In the genomic region with DNA sequence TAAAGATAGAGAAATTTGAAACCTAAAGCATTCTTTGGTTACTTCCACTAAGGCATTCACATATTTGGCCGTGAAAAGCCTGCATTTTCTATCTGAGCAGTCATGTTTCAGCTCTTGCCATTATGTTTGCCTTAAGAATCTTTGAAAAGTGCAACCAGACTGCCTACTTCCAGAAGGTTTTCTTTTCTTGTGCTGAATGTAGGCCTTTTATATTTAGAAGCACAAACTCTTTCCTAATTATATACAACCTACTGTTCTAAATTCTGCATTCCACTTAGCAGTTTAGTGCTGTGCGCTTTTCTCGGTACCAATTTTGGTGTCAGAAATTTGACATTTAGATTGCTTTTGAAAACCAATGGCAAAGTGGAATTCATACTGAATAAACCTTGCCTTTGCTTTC, we compare ENCODE assay signal across 32 mouse cellular contexts.
DNase-seq lines count a peak whose midpoint lies in the region; ATAC-seq and TF ChIP-seq lines count a peak whose summit lies in the region.
"Had no signal": no experiment of that assay in that cellular context is flagged by ENCODE, and none has a peak within 500 bp of the region (broad histone marks: within the 10 kb centered on the region; RNA-seq: fewer than 3 reads in every experiment).

No protein-coding gene starts in this region.

- H3K4me2 ChIP-seq in forebrain, embryonic 14.5 days (ENCODE audit: low read length): no peak overlapping the region
- H3K4me2 ChIP-seq in forebrain, embryonic 11.5 days (ENCODE audit: low read depth, low read length, severe bottlenecking): no peak overlapping the region
- H3K4me2 ChIP-seq: embryonic facial prominence, embryonic 15.5 days; heart, embryonic 13.5 days; kidney, embryonic 15.5 days; liver, embryonic 12.5 days; midbrain, embryonic 11.5 days had no signal

- WGBS in forebrain, embryonic 14.5 days: 63% methylated on average over 3 of the region's 3 CpGs
- WGBS in forebrain, embryonic 11.5 days: 81% methylated on average over 3 of the region's 3 CpGs

- no peaks in the 10 kb centered on the region for H3K27me3 ChIP-seq in forebrain, embryonic 14.5 days (replicated peaks; ENCODE audit: control insufficient read depth, insufficient read depth, low read length)
- no peaks in the 10 kb centered on the region for H3K27me3 ChIP-seq in forebrain, embryonic 11.5 days (ENCODE audit: control insufficient read depth, insufficient read depth, low read length)
- H3K27me3 ChIP-seq: CH12.LX; embryonic facial prominence, embryonic 15.5 days; heart, embryonic 13.5 days; kidney, embryonic 15.5 days; liver, embryonic 12.5 days had no signal

- no peaks in the 10 kb centered on the region for H3K9me3 ChIP-seq in forebrain, embryonic 14.5 days (replicated peaks; ENCODE audit: control insufficient read depth, low read length)
- no peaks in the 10 kb centered on the region for H3K9me3 ChIP-seq in forebrain, embryonic 11.5 days (ENCODE audit: control insufficient read depth, low read length)
- H3K9me3 ChIP-seq: embryonic facial prominence, embryonic 10.5 days; embryonic facial prominence, embryonic 15.5 days; heart, embryonic 13.5 days; hindbrain, embryonic 10.5 days; kidney, embryonic 15.5 days; liver, embryonic 12.5 days had no signal

- peak; percentile 24 for DNase-seq in forebrain, embryonic 14.5 days (ENCODE audit: low spot score)
- no peak for DNase-seq in forebrain, embryonic 11.5 days (ENCODE audit: low spot score)
- DNase-seq in layer of hippocampus, adult 9-11 months: peak; percentile 11
- no peak for DNase-seq in layer of hippocampus, adult 2 months (ENCODE audit: low spot score in 2 of 2)
- DNase-seq in brain, adult 2 months (ENCODE audit: low read depth, low spot score): peak; percentile 81
- peak; percentile 10 to 61 for DNase-seq in left cerebral cortex, postnatal 14 days (ENCODE audit: low spot score in 2 of 2)
- DNase-seq in adrenal gland, postnatal 36 days: no peak
- DNase-seq in cerebellum, adult 8-10 months: no peak
- DNase-seq: adrenal gland, adult 2 months; cerebellum, adult 18-20 months; cerebellum, postnatal 14 days; heart, adult 2 months; heart, postnatal 10 days; kidney, adult 18-20 months; kidney, postnatal 25 days; liver, postnatal 0 days; lung, postnatal 36 days; spleen, adult 18-20 months; thymus, adult 2 months; thymus, postnatal 36 days had no signal

- H3K4me1 ChIP-seq in forebrain, embryonic 14.5 days (ENCODE audit: control insufficient read depth, insufficient read depth, low read length): no peaks in the 10 kb centered on the region
- H3K4me1 ChIP-seq in forebrain, embryonic 11.5 days (replicated peaks; ENCODE audit: control insufficient read depth, insufficient read depth, low read length): no peaks in the 10 kb centered on the region
- H3K4me1 ChIP-seq: embryonic facial prominence, embryonic 10.5 days; embryonic facial prominence, embryonic 15.5 days; heart, embryonic 13.5 days; hindbrain, embryonic 10.5 days; kidney, embryonic 15.5 days; liver, embryonic 12.5 days had no signal

- H3K36me3 ChIP-seq in forebrain, embryonic 14.5 days (ENCODE audit: control insufficient read depth, insufficient read depth, low read length): no peaks in the 10 kb centered on the region
- no peaks in the 10 kb centered on the region for H3K36me3 ChIP-seq in forebrain, embryonic 11.5 days (ENCODE audit: control insufficient read depth, insufficient read depth, low read length)
- H3K36me3 ChIP-seq: embryonic facial prominence, embryonic 10.5 days; embryonic facial prominence, embryonic 15.5 days; heart, embryonic 13.5 days; hindbrain, embryonic 10.5 days; kidney, embryonic 15.5 days; liver, embryonic 12.5 days had no signal

- H3K4me3 ChIP-seq in forebrain, embryonic 14.5 days (ENCODE audit: low read depth, low read length): no peak overlapping the region
- no peak overlapping the region for H3K4me3 ChIP-seq in forebrain, embryonic 11.5 days (ENCODE audit: low read depth, low read length)
- no peak overlapping the region for H3K4me3 ChIP-seq in layer of hippocampus, adult 2 months
- H3K4me3 ChIP-seq: embryonic facial prominence, embryonic 10.5 days; embryonic facial prominence, embryonic 15.5 days; heart, adult 2 months; heart, embryonic 13.5 days; hindbrain, embryonic 10.5 days; kidney, embryonic 15.5 days; liver, embryonic 12.5 days had no signal

- H3K9ac ChIP-seq in forebrain, embryonic 14.5 days (ENCODE audit: low read length): no peak overlapping the region
- H3K9ac ChIP-seq in forebrain, embryonic 11.5 days (ENCODE audit: low read length): no peak overlapping the region
- H3K9ac ChIP-seq: embryonic facial prominence, embryonic 15.5 days; heart, embryonic 13.5 days; kidney, embryonic 15.5 days; liver, embryonic 12.5 days; liver, postnatal 0 days had no signal

- no peak overlapping the region for H3K27ac ChIP-seq in forebrain, embryonic 14.5 days (ENCODE audit: low read depth, low read length)
- no peak overlapping the region for H3K27ac ChIP-seq in forebrain, embryonic 11.5 days (ENCODE audit: low read depth, low read length)
- H3K27ac ChIP-seq in layer of hippocampus, adult 2 months: no peak overlapping the region
- H3K27ac ChIP-seq: embryonic facial prominence, embryonic 10.5 days; embryonic facial prominence, embryonic 15.5 days; heart, adult 2 months; heart, embryonic 13.5 days; hindbrain, embryonic 10.5 days; kidney, embryonic 15.5 days; liver, embryonic 12.5 days; stomach, postnatal 0 days had no signal

- TF ChIP-seq CTCF in layer of hippocampus, adult 2 months (conservative IDR thresholded peaks at IDR 0.05): no peak

- no peak for ATAC-seq in forebrain, embryonic 14.5 days
- ATAC-seq in forebrain, embryonic 11.5 days (replicated peaks; ENCODE audit: low FRiP score): no peak
- ATAC-seq: activated CD4-positive, CD25-positive, alpha-beta regulatory T cell, adult 4 months; hindbrain, embryonic 16.5 days; liver, embryonic 12.5 days; liver, postnatal 0 days; midbrain, embryonic 16.5 days had no signal

- intact Hi-C loops in left cerebral cortex, postnatal 14 days (cut with DNase I): no loop called here

Comparison
In these comparisons a context has a peak if more than half of its experiments do, and no peak if none do; other contexts are left out.
1. DNase-seq: peak in forebrain, embryonic 14.5 days (single experiment), layer of hippocampus, adult 9-11 months (single experiment), brain, adult 2 months (single experiment) and left cerebral cortex, postnatal 14 days (2 of 2); none in forebrain, embryonic 11.5 days (single experiment), layer of hippocampus, adult 2 months (0 of 2), adrenal gland, postnatal 36 days (0 of 2) and cerebellum, adult 8-10 months (single experiment).